Mouse (Mus musculus) liver, embryonic 11.5 days (tissue): ENCODE results near the gene Tcaf1. TPM values are rescaled to one million over a fixed set of nuclear protein-coding genes. Genes with fewer than 3 reads are reported as not detected.
A peak's percentile ranks its signal among the peaks of the same experiment; 100 is the strongest.

Source experiments
- ATAC-seq: fragments of 200-750 bp; cut with Nextera tagmentation; replicated peaks from 2 replicates; pipeline ENCODE4 v1.8.0; 2017; ENCODE audit warnings: moderate number of reproducible peaks, mild to moderate bottlenecking, moderate TSS enrichment, moderate library complexity; ENCODE audit not compliant: low FRiP score
- DNase-seq: peaks from one replicate; pipeline ENCODE4 v3.0.0-alpha.2; 2017; ENCODE audit warnings: low spot score
- H3K27ac ChIP-seq: fragments of 300-500 bp; sonication (generic); 2 replicates; pipeline ENCODE4 v1.5.1; 2014; ENCODE audit warnings: mild to moderate bottlenecking, low read depth, low read length, control low read depth
- H3K27me3 ChIP-seq: fragments of 300-500 bp; sonication (generic); replicated peaks from 2 replicates; pipeline ENCODE4 v1.6.1; 2014; ENCODE audit warnings: low read length, mixed read lengths; ENCODE audit not compliant: control insufficient read depth, insufficient read depth
- H3K36me3 ChIP-seq: fragments of 300-500 bp; sonication (generic); 2 replicates; pipeline ENCODE4 v1.6.1; 2014; ENCODE audit warnings: mild to moderate bottlenecking, low read length, moderate library complexity, mixed read lengths; ENCODE audit not compliant: control insufficient read depth, insufficient read depth
- H3K4me1 ChIP-seq: fragments of 300-500 bp; sonication (generic); replicated peaks from 2 replicates; pipeline ENCODE4 v1.6.1; 2014; ENCODE audit warnings: low read length, mixed read lengths; ENCODE audit not compliant: control insufficient read depth, insufficient read depth
- H3K4me2 ChIP-seq: fragments of 300-500 bp; sonication (generic); 2 replicates; pipeline ENCODE4 v1.6.1; 2014; ENCODE audit warnings: mild to moderate bottlenecking, control low read depth, moderate library complexity
- H3K4me3 ChIP-seq: fragments of 300-500 bp; sonication (generic); 2 replicates; pipeline ENCODE4 v1.5.1; 2014; ENCODE audit warnings: low read depth, low read length, control low read depth
- H3K9ac ChIP-seq: fragments of 300-500 bp; sonication (generic); 2 replicates; pipeline ENCODE4 v1.6.1; 2014; ENCODE audit warnings: low read depth, low read length, control low read depth
- H3K9me3 ChIP-seq: fragments of 300-500 bp; sonication (generic); 2 replicates; pipeline ENCODE4 v1.6.1; 2016; ENCODE audit warnings: low read length, inconsistent platforms, mixed read lengths; ENCODE audit not compliant: control insufficient read depth
- WGBS: fragments of 180-500 bp; shearing (Covaris S2); extraction: QIAGEN DNeasy Blood & Tissue Kit; methylation state at CpG from one replicate; pipeline ENCODE4 v1.1.7; 2014; 5-methylcytosine and 5-hydroxymethylcytosine counted together
- polyA plus RNA-seq: library from polyadenylated mRNA; unstranded; fragments of >200 nt; fragmentation: Nextera tagmentation; extraction: Ambion mirVana; gene quantifications from 2 replicates; pipeline ENCODE4 v1.2.1, GENCODE M21; 2014

The Tcaf1 gene
- 23.3 and 26.2 TPM in 2 replicates for polyA plus RNA-seq

DNA sequence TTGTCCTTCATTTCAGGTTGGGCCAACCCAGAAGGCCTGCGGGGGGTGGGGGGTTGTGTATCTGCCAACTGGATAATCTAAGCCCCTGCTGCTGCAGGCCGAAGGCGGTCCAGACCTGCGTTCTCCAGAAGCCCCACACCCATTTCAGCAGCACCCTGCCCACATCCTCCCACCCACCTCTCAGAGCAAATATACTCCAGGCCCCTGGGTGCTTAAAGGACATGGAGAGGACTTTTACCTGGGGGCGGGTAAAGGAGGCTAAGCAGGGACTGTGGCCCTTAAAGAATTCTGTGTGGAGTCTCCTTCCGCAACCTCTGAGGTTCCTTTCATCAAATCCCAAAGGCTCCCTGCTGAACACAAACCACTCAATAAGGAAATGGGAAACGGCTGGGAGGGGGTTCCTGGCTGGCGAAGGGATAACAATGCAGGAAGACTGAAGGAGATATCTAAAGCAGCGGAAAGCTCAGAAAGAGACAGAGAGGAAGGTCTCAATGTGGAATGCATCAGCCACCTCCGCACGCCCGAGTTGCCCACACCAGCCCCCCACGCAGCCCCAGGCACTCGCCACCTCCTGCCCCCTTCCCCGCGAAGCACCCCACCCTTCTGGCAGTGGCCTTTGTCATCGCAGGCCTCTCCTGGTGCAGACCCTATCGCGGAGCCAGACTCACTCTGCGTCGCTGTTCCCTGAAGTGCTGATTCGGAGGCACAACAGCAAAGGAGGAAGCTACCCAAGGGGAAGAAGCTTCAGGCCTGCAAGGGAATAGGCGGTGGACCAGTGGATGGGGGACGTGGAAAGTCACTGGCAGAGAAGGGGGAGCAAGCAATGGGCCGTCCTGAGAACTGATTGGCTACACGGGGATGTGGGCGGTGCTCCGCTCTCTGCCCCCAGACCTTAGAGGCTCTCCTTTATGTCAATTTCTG, at the start of gene Tcaf1:
Gene Tcaf1, minus strand, starts transcription at position 798 of the 921 bp plus-strand sequence.
- no peaks in the 10 kb centered on the region for H3K4me1 ChIP-seq
- H3K27me3 ChIP-seq = no peaks in the 10 kb centered on the region
- H3K4me2 ChIP-seq = peak within 1 kb of the TSS; percentile 59
- H3K4me3 ChIP-seq = peak within 1 kb of the TSS; percentile 46
- no peaks in the 10 kb centered on the region for H3K36me3 ChIP-seq
- DNase-seq = peak; percentile 48
- ATAC-seq = peak; percentile 89
- H3K27ac ChIP-seq = 0 out of 2 replicates have a peak within 1 kb of the TSS, but pooled peaks have one; percentile 50
- H3K9me3 ChIP-seq = no peaks in the 10 kb centered on the region
- 10% methylated on average over 28 of the region's 28 CpGs for WGBS
- H3K9ac ChIP-seq = peak within 1 kb of the TSS; percentile 43

GRCm38 (mm10) chr6:42756104-42756503, 46.2 kb upstream of the Tcaf1 start, which contains the start of gene Olfr38:
TSS of gene Olfr38 (plus strand) at chr6:42756404.
- Histone ChIP-seq H3K27ac (no peak within 1 kb of the TSS), H3K9ac (no peak within 1 kb of the TSS), H3K4me2 (no peak within 1 kb of the TSS), H3K4me3 (no peak within 1 kb of the TSS), H3K4me1 (no peaks in the 10 kb centered on the region), H3K27me3 (no peaks in the 10 kb centered on the region), H3K9me3 (no peaks in the 10 kb centered on the region), H3K36me3 (no peaks in the 10 kb centered on the region)
- 66% methylated on average over 1 of the region's 1 CpGs for WGBS
- ATAC-seq (no peak), DNase-seq (no peak)

DNA sequence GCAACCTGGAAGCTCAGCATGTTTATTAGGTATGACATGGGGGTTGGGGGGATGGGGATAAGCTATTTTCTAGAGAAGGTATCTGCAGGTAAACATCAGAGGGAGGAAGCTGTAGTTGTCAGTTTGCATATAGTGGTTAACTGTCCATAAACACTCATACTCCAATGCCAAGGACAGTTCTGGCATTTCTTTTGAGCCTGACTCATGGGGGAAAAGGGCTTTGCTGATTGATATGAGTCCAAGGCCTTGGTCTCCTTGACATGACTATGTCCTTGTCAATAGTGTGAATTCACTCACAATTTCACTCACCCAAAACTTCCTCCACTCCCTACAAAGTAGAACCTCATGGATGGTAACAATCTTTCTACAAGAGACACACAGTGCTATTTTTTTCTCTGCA, 38.0 kb upstream of the Tcaf1 start:
- DNase-seq = no peak
- H3K27ac ChIP-seq = no peak overlapping the region
- H3K9me3 ChIP-seq = no peaks in the 10 kb centered on the region
- H3K27me3 ChIP-seq = no peaks in the 10 kb centered on the region
- H3K9ac ChIP-seq = no peak overlapping the region
- no peak overlapping the region for H3K4me3 ChIP-seq
- H3K36me3 ChIP-seq = no peaks in the 10 kb centered on the region
- ATAC-seq = no peak
- no peak overlapping the region for H3K4me2 ChIP-seq
- no peaks in the 10 kb centered on the region for H3K4me1 ChIP-seq

GRCm38 (mm10) chr6:42742303-42742702, 32.4 kb upstream of the Tcaf1 start:
- no peak overlapping the region for H3K9ac ChIP-seq
- no peaks in the 10 kb centered on the region for H3K4me1 ChIP-seq
- no peak overlapping the region for H3K27ac ChIP-seq
- DNase-seq (no peak), ATAC-seq (no peak)
- no peak overlapping the region for H3K4me2 ChIP-seq
- H3K9me3 ChIP-seq = no peaks in the 10 kb centered on the region
- no peaks in the 10 kb centered on the region for H3K36me3 ChIP-seq
- no peak overlapping the region for H3K4me3 ChIP-seq
- 69% methylated on average over 5 of the region's 5 CpGs for WGBS
- H3K27me3 ChIP-seq = no peaks in the 10 kb centered on the region

DNA sequence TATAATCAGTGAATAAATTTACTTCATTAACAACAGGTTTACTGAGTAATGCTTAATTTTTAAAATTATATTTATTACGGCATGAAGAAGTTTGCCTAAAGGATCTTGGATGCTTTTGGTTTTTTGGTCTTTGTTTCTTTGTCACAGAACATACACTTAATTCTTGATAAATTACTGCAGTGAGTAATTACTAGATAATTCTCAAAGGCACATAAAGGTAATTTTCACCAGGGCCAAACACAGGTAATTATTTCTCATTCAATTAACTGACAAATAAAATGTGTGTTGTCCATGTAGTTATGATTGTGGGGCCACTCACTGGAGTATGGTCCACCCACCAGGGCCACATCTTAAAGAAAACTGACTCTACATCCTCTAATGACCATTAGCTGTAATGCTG, 29.2 kb upstream of the Tcaf1 start, which contains the start of gene Olfr453:
Gene Olfr453, plus strand, starts transcription at position 301 of the 400 bp plus-strand sequence.
- Histone ChIP-seq H3K27me3 (no peaks in the 10 kb centered on the region), H3K4me1 (no peaks in the 10 kb centered on the region), H3K9ac (no peak within 1 kb of the TSS), H3K4me3 (no peak within 1 kb of the TSS), H3K36me3 (no peaks in the 10 kb centered on the region), H3K27ac (no peak within 1 kb of the TSS), H3K9me3 (no peaks in the 10 kb centered on the region), H3K4me2 (no peak within 1 kb of the TSS)
- ATAC-seq = no peak
- DNase-seq = no peak
- 91% methylated on average over 1 of the region's 1 CpGs for WGBS

- Histone ChIP-seq H3K36me3 (no peaks in the 10 kb centered on the region), H3K4me3 (no peak overlapping the region), H3K27ac (no peak overlapping the region), H3K9ac (no peak overlapping the region), H3K4me1 (no peaks in the 10 kb centered on the region), H3K4me2 (no peak overlapping the region), H3K9me3 (no peaks in the 10 kb centered on the region), H3K27me3 (no peaks in the 10 kb centered on the region)
- DNase-seq = no peak
- no peak for ATAC-seq
Observed at GRCm38 (mm10) chr6:42717973-42718372, 8.1 kb upstream of the Tcaf1 start.

DNA sequence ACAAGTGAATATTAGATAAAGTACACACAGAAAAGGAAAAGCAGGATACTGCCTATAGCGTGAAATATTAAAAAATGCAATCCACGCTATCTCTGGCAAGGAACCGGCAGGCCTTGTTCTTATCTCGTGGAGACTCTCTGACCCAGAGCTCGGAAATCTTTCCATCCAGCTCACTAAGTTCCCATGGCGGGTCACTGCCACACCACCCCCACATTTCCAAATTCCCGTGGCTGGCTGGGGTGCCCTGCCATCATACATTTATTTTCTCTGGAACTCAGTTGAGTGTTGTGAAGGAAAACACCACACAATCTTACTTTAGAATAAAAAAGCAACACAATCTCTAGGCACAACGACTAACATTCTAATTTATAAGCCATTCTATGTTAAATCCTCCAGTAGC, 4.8 kb upstream of the Tcaf1 start:
- Histone ChIP-seq H3K4me1 (no peaks in the 10 kb centered on the region), H3K9ac (no peak overlapping the region), H3K9me3 (no peaks in the 10 kb centered on the region), H3K27me3 (no peaks in the 10 kb centered on the region), H3K4me2 (no peak overlapping the region), H3K4me3 (no peak overlapping the region), H3K36me3 (no peaks in the 10 kb centered on the region), H3K27ac (no peak overlapping the region)
- ATAC-seq (no peak), DNase-seq (no peak)
- 43% methylated on average over 8 of the region's 8 CpGs for WGBS

DNA sequence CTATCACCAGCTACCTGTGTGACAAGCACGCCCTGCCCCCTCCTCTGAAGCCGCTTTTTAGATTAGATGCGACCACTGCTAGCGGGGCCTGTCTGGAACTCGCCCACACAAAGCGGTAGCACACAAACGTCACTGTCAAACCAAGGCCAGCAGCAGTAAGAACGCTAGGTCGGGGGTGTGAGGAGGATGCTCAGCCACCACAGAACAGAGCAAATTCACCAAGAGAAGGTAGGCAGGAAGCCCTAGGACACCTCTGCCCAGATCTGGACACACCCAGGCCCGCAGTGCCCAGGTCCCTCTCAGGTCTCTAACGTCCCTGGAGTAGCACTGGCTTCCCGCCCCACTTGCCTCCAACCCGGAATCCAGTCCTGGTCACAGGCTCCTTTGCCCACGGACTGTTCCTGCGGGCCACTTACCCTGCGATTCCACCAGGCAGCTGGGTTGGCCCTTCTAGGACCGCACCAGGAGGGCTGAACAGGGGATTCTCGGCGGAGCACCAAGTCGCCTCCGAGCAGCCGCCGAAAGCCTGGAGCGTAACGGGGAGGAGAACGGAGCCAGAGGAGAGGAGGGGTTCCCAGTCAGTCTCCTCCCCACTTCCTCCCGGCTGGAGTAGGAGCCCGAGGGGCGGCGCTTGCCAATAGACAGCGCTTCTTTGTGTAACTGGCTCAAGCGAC, 17.2 kb downstream of the Tcaf1 start:
- WGBS = under 1% methylated on average over 32 of the region's 32 CpGs
- Histone ChIP-seq H3K36me3 (no peaks in the 10 kb centered on the region), H3K4me2 (peak overlapping the region; percentile 82), H3K9ac (peak overlapping the region; percentile 69), H3K9me3 (no peaks in the 10 kb centered on the region), H3K4me3 (peak overlapping the region; percentile 64), H3K27ac (peak overlapping the region; percentile 56; the same call in 1 of the 2 replicates), H3K27me3 (no peaks in the 10 kb centered on the region), H3K4me1 (no peaks in the 10 kb centered on the region)
- ATAC-seq (peak; percentile 85), DNase-seq (peak; percentile 79)
